Mouse (Mus musculus) retina, adult 2 months (tissue): Measurements from ENCODE around the gene Itga7.
A peak's percentile ranks its signal among the peaks of the same experiment; 100 is the strongest.

Experiments
- DNase-seq: peaks from one replicate; pipeline ENCODE4 v3.0.0-alpha.2; 2012; ENCODE audit warnings: low read depth, low spot score

Itga7 gene

DNA sequence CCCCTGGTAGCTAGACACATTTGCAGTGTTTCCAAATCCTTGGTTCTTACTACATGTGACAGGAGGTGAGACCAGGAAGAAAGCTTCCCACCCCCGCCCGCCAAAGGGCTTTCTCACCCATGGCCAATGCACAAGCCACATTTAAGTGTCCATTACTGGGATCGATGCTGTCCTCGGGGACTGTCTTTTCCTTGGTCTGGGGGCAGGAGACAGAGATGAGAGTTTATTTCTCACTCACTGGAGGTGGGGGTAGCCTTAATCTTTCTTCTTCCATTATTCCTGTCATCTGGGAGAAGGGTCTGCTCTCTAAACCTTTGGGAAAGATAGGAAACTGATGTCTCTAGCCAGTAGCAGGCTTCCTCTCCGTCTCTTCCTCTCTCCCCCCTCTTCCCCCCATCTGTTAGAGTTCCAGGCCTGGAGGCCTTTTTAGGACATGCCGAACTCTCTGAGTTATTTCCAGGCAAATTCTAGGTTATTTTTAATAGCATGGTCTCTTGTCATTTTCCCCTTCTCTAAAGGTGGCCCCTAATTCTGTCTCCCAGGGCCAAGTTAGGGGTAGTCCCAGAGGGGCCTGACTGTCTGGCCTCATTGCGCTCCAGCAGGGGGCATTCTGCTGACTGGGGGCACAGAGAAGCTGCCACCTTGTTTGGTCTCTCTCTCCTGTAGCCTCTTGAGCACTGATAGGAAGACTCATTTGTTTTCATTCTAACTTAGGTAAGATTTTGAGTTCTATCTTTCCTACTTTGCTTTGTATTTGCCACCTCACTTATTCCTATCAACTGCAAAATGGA is 1.6 kb downstream of the Itga7 start:
- no peak for DNase-seq

DNA sequence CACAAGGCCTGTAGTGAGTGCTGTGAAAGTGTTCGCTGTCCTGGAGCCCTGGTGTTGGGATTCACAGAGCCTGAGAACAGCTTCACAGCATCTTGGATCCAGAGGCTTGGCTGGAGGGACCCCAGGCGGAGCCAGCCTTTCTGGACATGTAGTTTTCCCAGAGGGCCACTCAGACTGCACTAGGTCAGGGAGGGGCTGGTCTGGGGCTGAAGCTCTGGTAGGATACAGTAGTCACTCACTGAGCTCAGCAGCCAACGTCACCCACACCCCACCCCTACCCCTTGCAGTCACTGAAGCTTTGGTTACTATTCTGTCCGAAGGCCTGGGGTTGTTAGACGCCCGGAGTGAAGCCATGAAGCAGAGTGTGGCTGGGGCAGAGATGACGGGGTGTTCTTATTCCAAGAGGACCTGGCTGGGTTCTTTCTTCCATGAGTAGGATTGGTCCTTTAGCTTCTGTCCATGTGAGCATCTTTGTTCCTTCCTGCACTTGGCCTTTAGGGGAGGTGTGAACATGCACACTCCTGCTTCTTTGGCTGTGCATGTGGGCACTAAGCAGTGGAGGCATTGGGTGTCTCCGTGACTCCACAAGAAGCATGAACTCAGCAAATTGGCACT is 2.3 kb downstream of the Itga7 start:
- DNase-seq: no peak

DNA sequence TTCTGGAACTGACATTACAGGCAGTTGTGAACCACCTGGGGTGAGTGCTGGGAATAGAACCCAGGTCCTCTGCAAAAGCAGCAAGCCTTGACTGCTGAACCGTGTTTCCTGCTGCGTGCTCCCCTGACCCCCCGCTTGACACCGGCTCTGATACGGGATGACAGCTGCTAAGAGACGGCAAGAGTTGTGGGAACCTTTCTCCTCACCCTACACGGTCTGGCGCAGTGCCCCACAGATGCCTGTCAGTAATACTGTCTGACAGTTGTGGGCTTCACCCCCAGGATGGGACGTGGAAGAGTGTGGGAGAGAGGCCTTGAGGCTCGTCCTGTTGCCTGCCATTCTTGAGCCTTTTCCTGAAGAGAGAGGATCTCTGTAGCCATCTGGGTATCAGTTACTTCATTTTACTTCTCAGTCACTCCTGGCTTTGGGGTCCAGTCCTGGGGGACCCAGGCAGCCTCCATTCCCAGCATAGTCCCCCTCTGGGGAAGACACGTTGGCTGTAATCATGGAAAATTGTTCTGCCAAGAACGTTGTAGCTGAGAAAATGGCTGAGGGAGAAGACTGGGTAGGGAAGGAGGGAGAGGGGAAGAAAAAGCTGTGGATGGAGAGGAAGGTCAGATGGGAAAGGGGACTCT is 4.3 kb downstream of the Itga7 start:
- DNase-seq: no peak

DNA sequence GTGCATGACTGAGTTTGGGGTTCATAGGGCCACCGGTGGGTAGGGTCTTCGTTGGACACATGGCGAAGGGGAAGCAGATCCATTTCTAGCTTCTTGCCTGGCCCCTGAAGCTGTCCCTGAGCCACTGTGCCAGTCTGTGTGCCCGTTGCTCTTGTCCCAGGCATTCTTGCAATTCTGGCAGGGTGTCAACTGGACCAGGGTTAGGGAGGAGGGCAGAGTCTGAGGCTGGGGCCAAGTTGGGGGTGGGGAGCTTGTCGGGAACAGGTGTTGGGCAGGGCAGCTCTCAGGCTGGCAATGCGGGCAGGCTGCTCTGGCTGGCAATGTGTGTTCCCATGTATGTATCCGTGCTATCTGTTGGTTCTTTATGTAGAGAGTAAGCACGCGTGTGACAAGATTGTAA is 4.8 kb downstream of the Itga7 start:
- no peak for DNase-seq

DNA sequence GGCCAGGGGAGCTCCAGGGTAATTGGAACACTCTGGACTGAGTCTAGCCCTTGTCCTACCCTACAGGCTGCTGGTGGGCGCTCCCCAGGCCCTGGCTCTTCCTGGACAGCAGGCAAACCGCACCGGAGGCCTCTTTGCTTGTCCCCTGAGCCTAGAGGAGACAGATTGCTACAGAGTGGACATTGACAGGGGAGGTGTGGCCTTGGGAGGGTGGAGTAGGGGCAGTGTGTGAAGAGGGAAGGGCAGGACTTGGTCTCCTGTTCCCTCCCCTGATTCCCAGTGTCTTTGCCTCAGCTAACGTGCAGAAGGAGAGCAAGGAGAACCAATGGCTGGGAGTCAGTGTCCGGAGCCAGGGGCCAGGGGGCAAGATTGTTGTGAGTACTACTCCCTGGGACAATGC is 5.4 kb downstream of the Itga7 start:
- no peak for DNase-seq

DNA sequence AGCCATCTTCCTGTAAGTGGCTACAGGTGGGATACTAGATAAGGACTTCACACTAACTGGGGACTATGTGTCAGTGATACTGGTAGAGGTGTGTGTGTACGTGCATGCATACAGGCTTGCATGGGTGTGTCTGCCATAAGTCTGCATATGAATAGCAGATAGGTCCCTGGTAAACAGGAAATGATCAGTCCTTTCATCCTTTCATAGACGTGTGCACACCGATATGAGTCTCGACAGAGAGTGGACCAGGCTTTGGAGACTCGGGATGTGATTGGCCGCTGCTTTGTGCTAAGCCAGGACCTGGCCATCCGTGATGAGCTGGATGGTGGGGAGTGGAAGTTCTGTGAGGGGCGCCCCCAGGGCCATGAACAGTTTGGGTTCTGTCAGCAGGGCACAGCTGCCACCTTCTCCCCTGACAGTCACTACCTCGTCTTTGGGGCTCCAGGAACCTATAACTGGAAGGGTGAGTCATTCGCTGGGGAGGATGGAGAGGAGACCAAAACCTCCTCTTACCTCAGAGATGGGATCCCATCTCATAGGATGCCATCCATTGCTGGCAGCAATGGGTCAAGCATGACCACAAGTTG is 7.0 kb downstream of the Itga7 start:
- DNase-seq: no peak

DNA sequence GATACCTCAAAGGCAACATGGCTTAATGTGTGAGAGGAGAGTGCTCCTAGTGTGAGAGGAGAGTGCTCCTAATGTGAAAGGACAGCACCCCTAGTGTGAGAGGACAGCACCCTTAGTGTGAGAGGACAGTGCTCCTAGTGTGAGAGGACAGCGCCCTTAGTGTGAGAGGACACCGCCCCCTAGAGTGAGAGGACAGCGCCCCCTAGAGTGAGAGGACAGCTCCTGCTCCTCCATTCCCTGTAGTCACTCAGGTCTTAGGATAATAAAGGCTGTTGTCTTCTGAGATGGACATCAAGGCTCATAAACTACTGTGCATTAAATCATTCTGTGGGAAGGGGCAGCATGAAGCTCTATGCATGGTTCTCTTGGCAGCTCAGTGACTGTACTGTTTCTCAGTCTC is 12.1 kb downstream of the Itga7 start:
- no peak for DNase-seq

DNA sequence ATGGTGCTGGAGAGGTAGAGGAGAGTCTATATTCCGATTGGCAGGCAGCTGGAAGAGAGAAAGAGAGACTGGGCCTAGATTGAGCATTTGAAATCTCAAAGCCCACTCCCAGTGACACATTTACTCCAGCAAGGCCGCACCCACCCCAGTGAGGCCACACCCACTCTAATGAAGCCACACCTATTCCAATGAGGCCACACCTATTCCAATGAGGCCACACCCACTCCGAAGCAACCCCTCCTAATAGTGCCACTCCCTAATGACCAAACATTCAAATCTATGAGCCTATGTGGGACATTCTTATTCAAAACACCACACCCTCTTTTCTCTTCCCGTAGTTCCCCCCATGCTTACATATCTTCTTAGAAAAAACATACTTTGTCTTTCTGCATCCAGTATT is 13.9 kb downstream of the Itga7 start:
- DNase-seq: no peak

DNA sequence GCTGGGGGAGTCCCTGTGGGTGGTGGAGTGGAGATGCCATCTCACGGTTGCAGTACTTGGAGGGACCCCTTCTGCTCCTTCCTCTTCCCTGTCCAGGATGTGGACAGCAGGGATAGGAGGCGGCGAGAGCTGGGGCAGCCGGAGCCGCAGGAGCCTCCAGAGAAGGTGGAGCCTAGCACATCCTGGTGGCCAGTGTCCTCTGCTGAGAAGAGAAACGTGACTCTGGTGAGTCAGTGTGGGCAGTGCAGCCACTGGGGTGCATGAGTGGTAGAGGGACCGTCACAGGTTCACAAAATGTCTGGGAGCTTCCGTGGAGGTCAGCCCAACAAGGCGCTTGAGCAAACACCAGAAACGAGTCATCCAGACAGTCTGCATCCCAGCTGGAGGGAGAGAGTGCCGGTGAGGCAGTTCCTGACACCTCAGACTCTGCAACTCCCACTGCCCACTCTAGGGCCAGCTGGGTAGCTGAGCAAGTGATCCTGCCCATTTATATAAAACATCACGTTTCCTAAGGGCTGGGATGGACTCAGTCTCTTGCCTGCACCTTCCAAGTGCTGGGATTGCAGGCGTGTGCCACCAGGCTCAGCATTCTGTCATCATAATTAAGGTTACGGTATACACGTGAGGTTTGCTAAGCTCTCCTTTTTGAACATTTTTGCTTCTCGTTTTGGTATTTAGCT is 16.7 kb downstream of the Itga7 start:
- no peak for DNase-seq

DNA sequence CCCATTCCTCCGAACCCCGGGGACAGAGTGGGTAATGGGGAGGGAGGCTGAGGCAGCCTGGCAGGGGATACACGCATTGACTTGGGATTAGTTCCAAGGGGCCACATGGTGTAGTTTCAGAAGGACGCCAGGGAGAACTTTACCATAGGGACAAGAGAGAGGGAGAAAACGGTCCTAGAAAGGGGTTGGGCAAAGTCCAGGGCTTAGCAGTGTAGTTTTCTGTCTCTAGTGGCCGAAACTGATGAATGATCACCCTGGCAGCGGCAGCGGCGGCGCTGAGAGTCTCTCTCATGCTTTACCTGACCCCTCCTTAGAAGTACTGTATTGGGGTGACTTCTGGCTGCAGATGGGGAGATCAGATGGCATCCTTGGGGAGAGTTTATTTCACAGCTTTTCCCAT is 24.7 kb downstream of the Itga7 start:
- DNase-seq: no peak

DNA sequence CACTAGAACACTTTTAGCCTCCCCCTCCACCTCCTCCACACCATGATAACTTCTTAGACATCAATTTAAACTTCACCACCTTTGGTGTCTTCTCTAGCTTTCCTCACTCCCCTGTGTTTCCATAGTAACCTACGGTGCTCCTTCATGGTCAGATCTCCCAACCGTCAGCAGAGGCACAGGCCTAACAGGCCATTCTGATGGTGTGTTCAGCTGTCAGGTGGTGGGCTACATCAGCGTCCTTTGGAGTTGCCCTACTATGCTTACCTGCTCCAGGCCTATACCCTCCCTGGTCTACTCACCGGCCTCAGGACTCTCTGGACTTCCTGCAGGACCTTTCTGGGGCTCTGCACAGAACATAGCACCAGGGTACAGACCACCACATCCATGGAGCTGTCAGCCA is 26.5 kb downstream of the Itga7 start:
- no peak for DNase-seq

DNA sequence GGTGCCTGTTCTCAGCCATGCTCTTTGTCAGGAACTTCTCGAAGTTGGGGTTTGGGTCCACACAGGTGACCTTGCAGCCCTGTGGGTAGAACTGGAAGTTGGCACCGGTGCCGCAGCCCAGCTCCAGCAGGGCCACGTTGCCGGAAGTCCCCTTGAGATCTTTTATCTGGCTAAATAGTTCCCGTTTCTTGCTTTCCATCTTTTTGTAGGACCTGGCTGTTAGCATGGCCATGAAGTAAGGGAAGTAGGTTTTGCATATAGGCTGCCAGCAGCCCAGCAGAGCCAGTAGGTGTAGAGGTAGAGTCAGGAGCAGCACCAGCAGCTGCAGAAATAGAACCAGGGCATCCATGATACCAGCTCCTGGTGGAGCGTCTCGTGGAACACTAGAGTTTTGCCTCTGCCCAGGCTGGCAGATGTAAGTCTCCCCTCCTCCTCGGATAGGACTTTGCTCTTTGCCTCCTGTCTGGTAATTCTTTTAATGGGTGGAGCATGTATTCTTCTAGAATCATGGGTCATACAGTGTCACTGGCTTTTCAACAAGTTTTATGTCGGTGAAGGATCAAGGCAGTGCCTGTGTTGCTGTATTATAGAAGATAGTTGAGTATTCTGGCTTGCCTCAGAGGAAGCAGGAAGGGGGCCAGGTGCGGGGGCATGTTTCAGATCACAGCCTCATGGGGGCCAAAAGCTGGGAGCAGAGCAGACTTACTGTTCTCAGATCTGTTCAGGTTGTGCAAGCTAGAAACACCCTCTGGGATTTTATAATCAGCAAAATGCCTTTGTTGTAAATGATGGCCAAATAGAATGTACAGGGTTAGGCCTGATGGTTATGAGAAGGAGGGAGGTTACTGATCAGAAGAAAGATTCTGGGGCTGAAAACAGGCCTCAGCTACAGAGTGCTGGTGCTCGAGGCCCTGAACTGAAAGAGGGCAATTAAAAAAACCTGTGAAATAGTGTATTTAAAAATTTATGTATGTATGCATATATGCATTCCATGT is 27.3 kb downstream of the Itga7 start, which contains the start of gene Mettl7b:
Mettl7b (minus strand) TSS at position 399 of the 995 bp plus-strand sequence.
- no peak for DNase-seq

DNA sequence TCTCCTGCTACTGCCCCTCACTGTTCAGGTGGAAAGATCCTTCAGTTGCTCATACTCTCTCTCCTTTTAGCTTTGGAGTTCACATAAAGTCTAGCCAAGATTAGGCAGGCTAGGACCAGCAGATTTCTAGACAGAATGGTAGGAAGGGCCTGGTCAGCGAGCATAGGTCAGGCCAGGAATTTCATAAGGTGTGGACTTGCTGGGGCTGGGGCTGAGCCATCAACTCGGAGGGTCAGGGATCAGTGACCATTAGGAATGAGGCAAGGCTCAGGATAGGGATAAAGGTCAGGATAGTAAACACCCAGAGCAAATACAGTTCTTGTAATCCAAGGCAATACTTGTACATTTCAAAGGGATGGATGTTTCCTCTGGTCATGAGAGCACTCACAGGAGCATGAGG is 31.3 kb downstream of the Itga7 start:
- DNase-seq: no peak

DNA sequence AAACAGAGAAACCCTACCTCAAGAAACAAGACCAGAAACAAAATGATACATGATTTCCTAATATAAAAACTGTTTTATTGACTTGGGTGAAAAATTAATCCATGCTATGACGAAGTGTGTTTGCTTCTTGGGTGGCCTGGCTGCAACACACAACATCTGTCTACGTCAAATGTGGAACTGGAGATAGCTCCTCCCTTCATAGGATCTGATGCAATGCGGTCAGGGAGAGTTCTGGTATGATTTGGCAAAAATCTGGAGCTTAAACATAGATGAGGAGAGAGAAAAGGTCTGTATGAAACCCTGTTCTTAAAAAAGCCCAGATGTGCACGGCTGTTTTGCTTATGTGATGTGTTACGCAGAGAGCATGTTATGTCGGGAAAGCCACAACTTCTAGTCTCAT is 32.3 kb downstream of the Itga7 start:
- no peak for DNase-seq

DNA sequence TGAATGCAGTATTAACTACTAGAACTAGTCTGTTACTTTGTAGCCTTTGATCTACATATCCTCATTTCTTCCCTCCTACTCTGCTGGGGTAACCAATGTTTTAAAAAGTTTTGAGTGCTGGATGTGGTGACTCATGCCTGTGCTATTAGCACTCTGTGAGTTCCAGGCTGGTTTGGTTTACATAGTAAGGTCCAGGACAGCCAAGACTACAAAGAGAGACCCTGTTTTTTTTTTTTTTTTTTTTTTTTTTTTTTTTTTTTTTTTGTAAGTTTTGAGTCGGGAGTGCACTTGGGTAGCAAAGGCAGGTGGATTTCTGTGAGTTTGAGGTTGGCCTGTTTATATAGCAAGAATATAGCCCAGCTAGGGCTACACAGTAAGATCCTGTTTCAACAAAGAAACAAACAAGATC is 34.7 kb downstream of the Itga7 start:
- DNase-seq: no peak

DNA sequence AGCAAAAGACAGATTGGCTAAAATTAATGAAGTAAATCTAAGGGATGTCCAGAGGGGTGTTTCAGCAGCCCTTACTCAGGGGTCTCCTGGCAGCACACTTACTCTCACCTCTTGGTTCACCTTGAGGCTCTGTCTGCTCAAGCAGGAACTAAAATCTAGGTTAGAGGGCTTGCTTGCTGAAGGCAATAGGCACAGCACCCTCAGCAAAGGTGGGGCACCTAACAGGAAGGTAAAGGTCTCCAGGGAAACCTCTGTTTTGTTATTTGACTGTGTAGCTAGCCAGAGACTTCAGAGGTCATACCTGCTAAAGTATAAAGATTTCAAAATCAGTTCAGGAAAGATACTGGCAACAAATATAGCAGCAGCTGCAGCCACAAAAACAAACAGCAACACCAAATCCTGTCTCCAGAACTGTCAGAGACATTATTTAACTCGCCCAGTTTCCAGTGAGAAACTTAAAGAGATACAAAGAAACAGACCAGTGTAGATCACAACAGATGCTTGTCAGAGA is 37.2 kb downstream of the Itga7 start:
- DNase-seq: no peak

DNA sequence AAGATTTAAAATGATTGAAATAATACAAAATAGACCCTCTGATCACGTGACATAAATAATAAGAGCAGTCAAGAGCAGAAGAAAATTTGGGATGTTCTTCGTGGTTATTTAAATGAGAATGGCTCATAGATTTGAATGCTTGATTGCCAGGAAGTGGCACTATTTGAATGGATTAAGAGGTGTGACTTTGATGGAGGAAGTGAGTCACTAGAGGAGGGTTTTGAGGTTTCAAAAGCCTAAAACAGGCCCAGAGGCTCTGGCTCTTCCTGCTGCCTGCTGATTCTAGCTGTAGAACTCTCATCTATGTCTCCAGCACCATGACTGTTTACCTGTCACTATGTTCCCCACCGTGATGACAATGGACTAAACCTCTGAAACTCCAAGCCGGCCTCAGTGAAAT is 39.2 kb downstream of the Itga7 start:
- DNase-seq: no peak

DNA sequence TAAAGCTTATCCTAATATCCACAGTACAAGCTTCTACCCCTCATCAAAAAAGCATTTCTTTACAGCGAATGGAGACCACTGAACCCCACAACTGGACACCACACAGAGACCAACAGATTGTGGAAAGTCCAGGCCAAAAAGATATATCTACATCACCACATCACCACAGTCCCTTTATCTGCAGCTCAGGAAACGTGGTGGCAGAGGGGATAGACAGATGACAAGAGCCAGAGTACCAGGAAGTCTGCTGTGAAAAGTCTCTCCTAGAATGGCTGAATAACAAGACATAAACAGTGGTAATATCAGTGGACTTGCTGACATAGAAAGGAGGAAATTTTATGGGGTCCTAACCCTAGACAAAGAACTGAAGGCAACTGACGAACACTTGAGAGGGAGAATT is 42.8 kb downstream of the Itga7 start:
- no peak for DNase-seq

DNA sequence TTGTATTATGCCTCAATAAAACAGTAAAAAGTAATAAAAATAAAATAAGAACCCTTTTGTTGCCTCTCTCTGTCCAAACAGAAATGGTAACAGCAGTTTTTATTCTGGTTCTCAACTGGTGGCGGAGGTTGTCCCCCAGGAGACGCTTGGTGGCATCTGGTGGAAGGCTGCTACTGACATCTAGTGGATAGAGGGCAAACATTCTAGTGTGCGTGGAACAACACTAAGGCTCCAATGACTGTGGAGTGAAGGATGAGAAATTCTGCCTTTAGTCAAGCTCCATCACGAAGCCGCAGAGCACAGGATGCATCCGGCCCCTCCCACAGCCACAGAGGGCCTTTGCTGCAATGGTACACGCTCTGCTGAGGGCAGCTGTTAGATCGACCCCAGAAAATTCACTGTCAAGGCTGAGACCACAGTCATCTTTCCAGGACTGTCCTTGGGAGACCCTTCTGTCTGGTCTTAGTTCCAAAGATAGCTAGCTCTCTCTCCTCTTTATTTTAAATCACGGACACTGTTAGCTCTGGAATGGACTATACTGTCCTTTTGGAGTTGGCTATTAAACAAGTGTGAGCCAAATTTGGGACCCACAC is 44.0 kb downstream of the Itga7 start:
- peak; percentile 9 for DNase-seq
